Mouse (Mus musculus) CH12.LX (cell line): ENCODE results near the gene Tcte1. TPM values are rescaled to one million over a fixed set of nuclear protein-coding genes. Genes with fewer than 3 reads are reported as not detected.

Source experiments
- DNase-seq: peaks from one replicate; pipeline ENCODE4 v3.0.0-alpha.2; 2013; ENCODE audit errors: extremely low read depth
- H3K27ac ChIP-seq: 2 replicates; pipeline ENCODE4 v1.5.1; 2012; ENCODE audit warnings: low read depth, mild to moderate bottlenecking, control low read depth, moderate library complexity; ENCODE audit not compliant: insufficient read depth
- H3K27me3 ChIP-seq: replicated peaks from 2 replicates; pipeline ENCODE3; 2012; ENCODE audit warnings: inconsistent platforms
- H3K36me3 ChIP-seq, 2 experiments: replicated peaks in 1 of 2; 2 replicates each; pipeline versions ENCODE3 to v1.6.1; 2012; ENCODE audit warnings: inconsistent platforms in 1 of 2, low read length in 1 of 2, mild to moderate bottlenecking in 1 of 2, mixed read lengths in 1 of 2, moderate library complexity in 1 of 2; ENCODE audit not compliant: control insufficient read depth in 1 of 2, insufficient read depth in 1 of 2
- H3K4me1 ChIP-seq, 2 experiments: 2 replicates each; pipeline ENCODE4 v1.6.1; 2012; ENCODE audit warnings: inconsistent platforms in 1 of 2, moderate library complexity in 1 of 2; ENCODE audit not compliant: insufficient read depth in 2 of 2, control insufficient read depth in 1 of 2
- H3K4me2 ChIP-seq: 2 replicates; pipeline ENCODE4 v1.6.1; 2012; ENCODE audit warnings: low read depth, mild to moderate bottlenecking, control low read depth; ENCODE audit not compliant: poor library complexity, insufficient read depth, severe bottlenecking
- H3K4me3 ChIP-seq, 3 experiments: fragments of 150-350 bp in 1 of 3; sonication (generic) in 1 of 3; replicated peaks in 1 of 3; 2 replicates each; pipeline versions ENCODE3 to v1.5.1; 2011 to 2012; ENCODE audit warnings: low read depth in 2 of 3, low read length in 2 of 3, mild to moderate bottlenecking in 2 of 3, moderate library complexity in 2 of 3, control low read depth in 1 of 3, improper control_type of control experiment in 1 of 3, inconsistent platforms in 1 of 3, mixed read lengths in 1 of 3; ENCODE audit not compliant: poor library complexity in 1 of 3
- H3K79me2 ChIP-seq: replicated peaks from 2 replicates; pipeline ENCODE4 v1.6.1; 2012; ENCODE audit warnings: mild to moderate bottlenecking, moderate library complexity; ENCODE audit not compliant: control insufficient read depth, poor library complexity, insufficient read depth, severe bottlenecking; ENCODE audit errors: extremely low read depth
- H3K9ac ChIP-seq: 2 replicates; pipeline ENCODE4 v1.6.1; 2012; ENCODE audit warnings: low read depth, mild to moderate bottlenecking, control low read depth, moderate library complexity; ENCODE audit not compliant: insufficient read depth
- H3K9me3 ChIP-seq: replicated peaks from 2 replicates; pipeline ENCODE3; 2012; ENCODE audit warnings: low read length, inconsistent platforms, mixed read lengths
- CHD1 ChIP-seq: IDR thresholded peaks from 2 replicates; pipeline ENCODE4 v1.6.1; 2012; ENCODE audit warnings: low read depth, low read length, improper control_type of control experiment, inconsistent platforms
- CHD2 ChIP-seq: IDR thresholded peaks from 2 replicates; pipeline ENCODE4 v1.6.1; 2011; ENCODE audit warnings: low read length, improper control_type of control experiment
- ELF1 ChIP-seq: IDR thresholded peaks from 2 replicates; pipeline ENCODE4 v1.6.1; 2014; ENCODE audit warnings: low read depth, mild to moderate bottlenecking, inconsistent platforms, low read length, improper control_type of control experiment
- HCFC1 ChIP-seq: IDR thresholded peaks from 2 replicates; pipeline ENCODE4 v1.6.1; 2012; ENCODE audit warnings: low read depth, mild to moderate bottlenecking, inconsistent platforms, low read length, improper control_type of control experiment
- IRF4 ChIP-seq: IDR thresholded peaks from 2 replicates; pipeline ENCODE4 v1.6.1; 2014; ENCODE audit warnings: low read depth, mild to moderate bottlenecking, inconsistent platforms, low read length, improper control_type of control experiment
- MAFK ChIP-seq: IDR thresholded peaks from 2 replicates; pipeline ENCODE4 v1.6.1; 2011; ENCODE audit warnings: low read length, improper control_type of control experiment; ENCODE audit not compliant: insufficient replicate concordance
- MAX ChIP-seq: IDR thresholded peaks from 2 replicates; pipeline ENCODE4 v1.6.1; 2011; ENCODE audit warnings: low read length, improper control_type of control experiment
- MAZ ChIP-seq: IDR thresholded peaks from 2 replicates; pipeline ENCODE4 v1.6.1; 2012; ENCODE audit warnings: low read depth, mild to moderate bottlenecking, inconsistent platforms, low read length, improper control_type of control experiment, moderate library complexity
- MXI1 ChIP-seq: IDR thresholded peaks from 2 replicates; pipeline ENCODE4 v1.6.1; 2011; ENCODE audit warnings: mild to moderate bottlenecking, low read depth, low read length, improper control_type of control experiment
- MYC ChIP-seq: IDR thresholded peaks from 2 replicates; pipeline ENCODE4 v1.6.1; 2011; ENCODE audit warnings: low read depth, mild to moderate bottlenecking, improper control_type of control experiment, low read length
- POLR2AphosphoS2 ChIP-seq: IDR thresholded peaks from 2 replicates; pipeline ENCODE4 v1.6.1; 2011; ENCODE audit warnings: low read depth, low read length, improper control_type of control experiment
- SMC3 ChIP-seq: IDR thresholded peaks from 2 replicates; pipeline ENCODE4 v1.6.1; 2011; ENCODE audit warnings: low read depth, low read length, improper control_type of control experiment
- TCF12 ChIP-seq: IDR thresholded peaks from 2 replicates; pipeline ENCODE4 v1.6.1; 2014; ENCODE audit warnings: low read depth, mild to moderate bottlenecking, inconsistent platforms, low read length, improper control_type of control experiment
- UBTF ChIP-seq: IDR thresholded peaks from 2 replicates; pipeline ENCODE4 v1.6.1; 2012; ENCODE audit warnings: low read depth, mild to moderate bottlenecking, inconsistent platforms, low read length, improper control_type of control experiment, moderate library complexity
- ZC3H11A ChIP-seq: IDR thresholded peaks from 2 replicates; pipeline ENCODE4 v1.6.1; 2012; ENCODE audit warnings: low read depth, mild to moderate bottlenecking, inconsistent platforms, low read length, improper control_type of control experiment
- ZMIZ1 ChIP-seq: IDR thresholded peaks from 2 replicates; pipeline ENCODE4 v1.6.1; 2012; ENCODE audit warnings: low read depth, mild to moderate bottlenecking, inconsistent platforms, low read length, improper control_type of control experiment
- dilution Hi-C: fragments of 300-500 bp; cut with MboI; formaldehyde crosslinking; loops from 2 replicates; pipeline ENCODE4 v1.14.3; 2020; ENCODE audit warnings: low sequenced_read_pairs; ENCODE audit not compliant: extremely low pct_unique_long_range_greater_than_20kb, extremely low pct_ligation_motif_present
- in situ Hi-C: fragments of 300-500 bp; cut with MboI; formaldehyde crosslinking; loops from 3 replicates; pipeline ENCODE4 v1.14.3; 2019; ENCODE audit warnings: low sequenced_read_pairs, low pct_ligation_motif_present, low pct_unique_long_range_greater_than_20kb, mixed read lengths
- polyA plus RNA-seq: library from polyadenylated mRNA; unstranded; fragments of >175 nt; gene quantifications from 2 replicates; pipeline ENCODE4 v1.2.1, GENCODE M21; 2012; ENCODE audit warnings: low read depth; ENCODE audit not compliant: insufficient read length
- total RNA-seq, 2 experiments: library from RNA; depleted of rRNA; stranded (reverse); fragments of 300-350 nt in 1 of 2; fragments of >200 nt in 1 of 2; gene quantifications; 2 replicates each; pipeline ENCODE4 v1.2.3; 2012 to 2014

Gene Tcte1
- total and polyA plus RNA-seq, 3 experiments: not detected

DNA sequence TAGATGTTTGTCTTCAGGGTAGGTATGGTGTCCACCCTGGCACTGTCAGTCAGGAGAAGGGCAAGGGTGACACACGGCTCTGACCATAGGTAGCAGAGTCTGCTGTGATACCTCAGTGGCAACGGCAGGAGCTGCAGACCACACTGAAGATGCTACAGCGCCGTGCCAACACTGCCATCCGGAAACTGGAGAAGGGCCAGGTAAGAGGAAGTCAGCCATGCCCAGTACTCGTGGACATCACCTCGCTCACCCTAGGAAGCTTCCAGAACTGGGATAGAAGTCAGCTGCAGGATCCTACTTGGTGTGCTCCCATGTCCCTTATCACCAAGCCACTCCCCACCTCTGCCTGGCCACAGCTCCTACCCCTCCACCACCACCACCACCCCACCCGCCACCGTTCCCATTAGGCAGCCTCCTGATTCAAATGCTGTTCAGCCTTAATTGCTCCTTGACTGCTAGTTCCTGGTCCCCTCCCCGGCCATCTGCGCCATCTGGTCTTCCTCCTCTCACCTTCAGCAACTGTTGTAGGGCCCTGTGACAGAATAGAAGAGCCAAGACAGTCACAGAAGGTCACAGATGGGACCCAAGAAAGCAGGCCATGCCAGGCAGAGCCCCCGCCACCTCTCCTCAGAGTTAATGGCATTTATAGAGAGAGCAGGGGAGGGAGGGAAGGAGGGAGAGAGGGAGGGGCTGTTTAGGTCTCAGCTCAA lies 4.3 kb upstream of the Tcte1 start:
- H3K27ac ChIP-seq: no peak overlapping the region
- no peaks in the 10 kb centered on the region for H3K27me3 ChIP-seq
- dilution Hi-C loops: no loop called here
- H3K9me3 ChIP-seq: no peaks in the 10 kb centered on the region
- no peak overlapping the region for H3K4me3 ChIP-seq
- in situ Hi-C loops: loop anchor here (5.0 kb wide), 1 partner anchor 33 kb away; no protein-coding TSS in a partner anchor
- H3K36me3 ChIP-seq: peaks cover 55 to 74% of the 10 kb centered on the region in 2 experiments
- no peak overlapping the region for H3K9ac ChIP-seq
- no peaks in the 10 kb centered on the region for H3K4me1 ChIP-seq
- H3K79me2 ChIP-seq: no peaks in the 10 kb centered on the region
- TF ChIP-seq HCFC1: no peak
- no peak overlapping the region for H3K4me2 ChIP-seq
- no peak for DNase-seq

- Histone ChIP-seq H3K4me2 (no peak overlapping the region), H3K9me3 (no peaks in the 10 kb centered on the region), H3K27ac (no peak overlapping the region), H3K79me2 (no peaks in the 10 kb centered on the region), H3K4me1 (no peaks in the 10 kb centered on the region), H3K9ac (no peak overlapping the region), H3K4me3 (no peak overlapping the region), H3K27me3 (peaks cover 4% of the 10 kb centered on the region), H3K36me3 (peaks cover 48 to 64% of the 10 kb centered on the region in 2 experiments)
- dilution Hi-C loops (no loop called here), in situ Hi-C loops (no loop called here)
- DNase-seq: no peak
- no peak for TF ChIP-seq UBTF
- no peak for TF ChIP-seq POLR2AphosphoS2
- no peak for TF ChIP-seq SMC3
- TF ChIP-seq TCF12: no peak
- no peak for TF ChIP-seq CHD2
- TF ChIP-seq IRF4: no peak
- TF ChIP-seq ELF1: no peak
- TF ChIP-seq MYC: no peak
- no peak for TF ChIP-seq ZMIZ1
- no peak for TF ChIP-seq CHD1
- TF ChIP-seq ZC3H11A: no peak
- TF ChIP-seq MAX: no peak
- no peak for TF ChIP-seq MXI1
- TF ChIP-seq MAZ: no peak
- no peak for TF ChIP-seq MAFK
Measured at GRCm38 (mm10) chr17:45520136-45520535, 3.1 kb upstream of the Tcte1 start.
